ENCODE assay signal across 28 mouse cellular contexts in genomic region chr7:122339476-122339875, GRCm38 (mm10). TPM values are rescaled to one million over a fixed set of nuclear protein-coding genes. Genes with fewer than 3 reads are reported as not detected.
DNase-seq lines count a peak whose midpoint lies in the region; ATAC-seq and TF ChIP-seq lines count a peak whose summit lies in the region.
"Had no signal": no experiment of that assay in that cellular context is flagged by ENCODE, and none has a peak within 500 bp of the region (broad histone marks: within the 10 kb centered on the region; RNA-seq: fewer than 3 reads in every experiment).

No protein-coding gene starts in this region.

- WGBS in hindbrain, postnatal 0 days = 82% methylated on average over 2 of the region's 2 CpGs
- 82% methylated on average over 2 of the region's 2 CpGs for WGBS in hindbrain, embryonic 10.5 days
- WGBS in cerebellum, adult 2 months = 5% methylated on average over 2 of the region's 2 CpGs
- 65% methylated on average over 2 of the region's 2 CpGs for WGBS in lung, adult 2 months
- WGBS in heart, adult 2 months = 67% methylated on average over 2 of the region's 2 CpGs

- intact Hi-C loops in heart, adult 2 months (cut with DNase I) = no loop called here

- no peaks in the 10 kb centered on the region for H3K9me3 ChIP-seq in hindbrain, postnatal 0 days (ENCODE audit: low read length)
- H3K9me3 ChIP-seq in hindbrain, embryonic 10.5 days = no peaks in the 10 kb centered on the region
- H3K9me3 ChIP-seq: embryonic facial prominence, embryonic 13.5 days; forebrain, embryonic 10.5 days; heart, embryonic 13.5 days; intestine, embryonic 15.5 days; limb, embryonic 12.5 days; liver, embryonic 15.5 days; lung, embryonic 15.5 days had no signal

- no peaks in the 10 kb centered on the region for H3K27me3 ChIP-seq in hindbrain, postnatal 0 days (ENCODE audit: insufficient read depth, low read length)
- H3K27me3 ChIP-seq in hindbrain, embryonic 10.5 days (ENCODE audit: insufficient read depth, poor library complexity, severe bottlenecking) = no peaks in the 10 kb centered on the region
- no peaks in the 10 kb centered on the region for H3K27me3 ChIP-seq in cerebellum, adult 2 months (ENCODE audit: control insufficient read depth, insufficient read depth, low read length)
- H3K27me3 ChIP-seq in heart, adult 2 months (ENCODE audit: control insufficient read depth, insufficient read depth, low read length) = no peaks in the 10 kb centered on the region
- H3K27me3 ChIP-seq: embryonic facial prominence, embryonic 13.5 days; heart, embryonic 13.5 days; intestine, embryonic 15.5 days; limb, embryonic 12.5 days; liver, embryonic 15.5 days; lung, embryonic 15.5 days had no signal

- no peaks in the 10 kb centered on the region for H3K79me2 ChIP-seq in heart, adult 2 months (replicated peaks; ENCODE audit: control insufficient read depth, insufficient read depth, low read length)

- TF ChIP-seq EP300 in heart, adult 2 months (IDR thresholded peaks at IDR 0.05; ENCODE audit: insufficient read depth, low read depth, low read length) = no peak

- no peak overlapping the region for H3K9ac ChIP-seq in hindbrain, postnatal 0 days (replicated peaks; ENCODE audit: low read length)
- H3K9ac ChIP-seq in heart, adult 2 months (ENCODE audit: low read depth, low read length) = no peak overlapping the region
- H3K9ac ChIP-seq: embryonic facial prominence, embryonic 13.5 days; heart, embryonic 13.5 days; intestine, embryonic 15.5 days; limb, embryonic 12.5 days; liver, embryonic 15.5 days; lung, embryonic 15.5 days had no signal

- no peak for TF ChIP-seq POLR2A in cerebellum, adult 2 months (IDR thresholded peaks at IDR 0.05; ENCODE audit: borderline replicate concordance, insufficient read depth, low read length)
- TF ChIP-seq POLR2A in lung, adult 2 months (IDR thresholded peaks at IDR 0.05; ENCODE audit: borderline replicate concordance, extremely low read depth, low read depth, low read length) = no peak
- no peak for TF ChIP-seq POLR2A in heart, adult 2 months (IDR thresholded peaks at IDR 0.05; ENCODE audit: insufficient read depth, low read depth, low read length)

- peaks cover 5% of the 10 kb centered on the region; the same call in 1 of the 2 replicates for H3K4me1 ChIP-seq in hindbrain, postnatal 0 days (ENCODE audit: insufficient read depth, low read length)
- H3K4me1 ChIP-seq in hindbrain, embryonic 10.5 days (replicated peaks) = 0 out of 2 replicates have a peak, but pooled peaks cover 5% of the 10 kb centered on the region
- peaks cover 59% of the 10 kb centered on the region for H3K4me1 ChIP-seq in cerebellum, adult 2 months (ENCODE audit: control insufficient read depth, insufficient read depth, low read length)
- no peaks in the 10 kb centered on the region for H3K4me1 ChIP-seq in lung, adult 2 months (ENCODE audit: control insufficient read depth, insufficient read depth, low read length)
- no peaks in the 10 kb centered on the region for H3K4me1 ChIP-seq in heart, adult 2 months (ENCODE audit: control insufficient read depth, insufficient read depth, low read length)
- H3K4me1 ChIP-seq: embryonic facial prominence, embryonic 13.5 days; heart, embryonic 13.5 days; intestine, embryonic 15.5 days; liver, embryonic 15.5 days; lung, embryonic 15.5 days had no signal

- ATAC-seq in hindbrain, postnatal 0 days = peak; percentile 42; the same call in 1 of the 2 replicates
- ATAC-seq in cerebellum, adult (ENCODE audit: insufficient number of reproducible peaks, low FRiP score, low TSS enrichment) = peak; percentile 89
- ATAC-seq: forebrain, embryonic 16.5 days; hindbrain, embryonic 16.5 days; intestine, embryonic 15.5 days; Patski had no signal

- TF ChIP-seq CTCF in hindbrain, postnatal 0 days (IDR thresholded peaks at IDR 0.05; ENCODE audit: low read depth) = no peak
- TF ChIP-seq CTCF in cerebellum, adult 2 months (IDR thresholded peaks at IDR 0.05; ENCODE audit: borderline replicate concordance, insufficient read depth, low read depth, low read length) = no peak
- TF ChIP-seq CTCF in lung, adult 2 months (IDR thresholded peaks at IDR 0.05; ENCODE audit: insufficient read depth, low read length) = no peak
- TF ChIP-seq CTCF in heart, adult 2 months (IDR thresholded peaks at IDR 0.05) = no peak

- no peaks in the 10 kb centered on the region for H3K36me3 ChIP-seq in hindbrain, postnatal 0 days (ENCODE audit: insufficient read depth, low read length)
- no peaks in the 10 kb centered on the region for H3K36me3 ChIP-seq in hindbrain, embryonic 10.5 days
- H3K36me3 ChIP-seq in heart, adult 2 months (ENCODE audit: control insufficient read depth, insufficient read depth, low read length) = no peaks in the 10 kb centered on the region
- H3K36me3 ChIP-seq: embryonic facial prominence, embryonic 13.5 days; forebrain, embryonic 10.5 days; heart, embryonic 13.5 days; intestine, embryonic 15.5 days; limb, embryonic 12.5 days; liver, embryonic 15.5 days; lung, embryonic 15.5 days had no signal

- DNase-seq in hindbrain, postnatal 0 days (ENCODE audit: low spot score) = peak; percentile 51
- no peak for DNase-seq in hindbrain, embryonic 10.5 days (ENCODE audit: low spot score)
- DNase-seq in cerebellum, adult 2 months = peak; percentile 83 to 93
- DNase-seq in cerebellum, postnatal 14 days = peak; percentile 78 to 85
- no peak for DNase-seq in kidney, postnatal 25 days
- no peak for DNase-seq in lung, adult 2 months
- DNase-seq in heart, adult 2 months = no peak
- DNase-seq: gastrocnemius, adult 2 months; heart, postnatal 10 days; kidney, adult 2 months; kidney, postnatal 4 days; layer of hippocampus, adult 9-11 months; lung, postnatal 36 days; right cerebral cortex, postnatal 14 days; thymus, postnatal 4 days had no signal

- H3K4me3 ChIP-seq in hindbrain, postnatal 0 days (ENCODE audit: low read length) = no peak overlapping the region
- no peak overlapping the region for H3K4me3 ChIP-seq in hindbrain, embryonic 10.5 days
- H3K4me3 ChIP-seq in cerebellum, adult 2 months (replicated peaks; ENCODE audit: insufficient read depth, low read depth, low read length) = no peak overlapping the region
- no peak overlapping the region for H3K4me3 ChIP-seq in lung, adult 2 months (replicated peaks; ENCODE audit: extremely low read depth, low read depth, low read length)
- no peak overlapping the region for H3K4me3 ChIP-seq in heart, adult 2 months
- H3K4me3 ChIP-seq: embryonic facial prominence, embryonic 13.5 days; forebrain, embryonic 10.5 days; gastrocnemius, adult 2 months; heart, embryonic 13.5 days; intestine, embryonic 15.5 days; limb, embryonic 12.5 days; liver, embryonic 15.5 days; lung, embryonic 15.5 days had no signal

- no peak overlapping the region for H3K4me2 ChIP-seq in hindbrain, postnatal 0 days (ENCODE audit: low read depth, low read length)
- H3K4me2 ChIP-seq: embryonic facial prominence, embryonic 13.5 days; heart, embryonic 13.5 days; intestine, embryonic 15.5 days; limb, embryonic 12.5 days; liver, embryonic 15.5 days; lung, embryonic 15.5 days; midbrain, embryonic 11.5 days had no signal

- H3K27ac ChIP-seq in hindbrain, postnatal 0 days = peak overlapping the region; percentile 7; the same call in 1 of the 2 replicates
- H3K27ac ChIP-seq in hindbrain, embryonic 10.5 days = no peak overlapping the region
- H3K27ac ChIP-seq in cerebellum, adult 2 months (ENCODE audit: insufficient read depth, low read length) = peak overlapping the region; percentile 81
- H3K27ac ChIP-seq in heart, adult 2 months = no peak overlapping the region
- H3K27ac ChIP-seq: embryonic facial prominence, embryonic 13.5 days; forebrain, embryonic 10.5 days; gastrocnemius, adult 2 months; heart, embryonic 13.5 days; intestine, embryonic 15.5 days; limb, embryonic 12.5 days; liver, embryonic 15.5 days; lung, embryonic 15.5 days had no signal

RNA-seq across cellular contexts. Expression of gene Prkcb, which starts 50.9 kb away (rescaled TPM):
- total RNA-seq in hindbrain, postnatal 0 days (2014; rRNA removed) = 255 and 261 TPM in 2 replicates
- 187 and 200 TPM in 2 replicates for polyA plus RNA-seq in hindbrain, postnatal 0 days (2015; fragmentation: Nextera tagmentation; extraction: Ambion mirVana)
- 5.6 and 9.9 TPM in 2 replicates for polyA plus RNA-seq in hindbrain, embryonic 10.5 days (2016; fragmentation: Nextera tagmentation; extraction: Ambion mirVana)
- 311 and 324 TPM in 2 replicates for polyA plus RNA-seq in cerebellum, adult 2 months (2012; rRNA removed)
- 7.8 and 10.9 TPM in 2 replicates for polyA plus RNA-seq in lung, adult 2 months (2012; rRNA removed)
- total RNA-seq in heart, adult 2 months (2021) = 1 to 10 TPM; 3.8 to 4.5 TPM
- 3.6 and 4.5 TPM in 2 replicates for polyA plus RNA-seq in heart, adult 2 months (2012; rRNA removed)
- total RNA-seq: MEL had no signal
- polyA plus RNA-seq: Patski had no signal

Comparison
In these comparisons a context has a peak if more than half of its experiments do, and no peak if none do; other contexts are left out.
1. DNase-seq: peak in hindbrain, postnatal 0 days (single experiment), cerebellum, adult 2 months (2 of 2) and cerebellum, postnatal 14 days (2 of 2); none in hindbrain, embryonic 10.5 days (single experiment), kidney, postnatal 25 days (0 of 2), lung, adult 2 months (single experiment) and heart, adult 2 months (0 of 2).
2. H3K27ac ChIP-seq: peak in hindbrain, postnatal 0 days (single experiment) and cerebellum, adult 2 months (single experiment); none in hindbrain, embryonic 10.5 days (single experiment) and heart, adult 2 months (single experiment).
3. RNA of gene Prkcb, which starts 50.9 kb away (polyA plus RNA-seq): 311 to 324 TPM in cerebellum, adult 2 months and 187 to 200 TPM in hindbrain, postnatal 0 days; 7.8 to 10.9 TPM in lung, adult 2 months, 5.6 to 9.9 TPM in hindbrain, embryonic 10.5 days and 3.6 to 4.5 TPM in heart, adult 2 months; every median in the first group is over 10 times any median in the second.